Mouse (Mus musculus): ENCODE data around the gene Baiap3. TPM values are rescaled to one million over a fixed set of nuclear protein-coding genes. Genes with fewer than 3 reads are reported as not detected.

The Baiap3 gene
- total RNA-seq (2021) = 10 to 100 TPM; 13.7 to 14.6 TPM
- long read RNA-seq, partial matches to known transcripts = 3 of 4 reads
- long read RNA-seq, other reads (novel, unspliced or antisense) = 1 of 4 reads

GRCm38 (mm10) chr17:25256140-25256754, at the start of gene Baiap3:
Gene Baiap3, minus strand, starts transcription at chr17:25256364.
- DNase-seq (ENCODE audit: low spot score in 2 of 2) = no peak

GRCm38 (mm10) chr17:25298094-25298493, 41.9 kb upstream of the Baiap3 start, which contains the start of gene Prss34:
Gene Prss34, plus strand, starts transcription at chr17:25298394.
- DNase-seq (ENCODE audit: low spot score in 2 of 2) = no peak

GRCm38 (mm10) chr17:25294111-25294510, 37.9 kb upstream of the Baiap3 start:
- no peak for DNase-seq (ENCODE audit: low spot score in 2 of 2)

- no peak for DNase-seq (ENCODE audit: low spot score in 2 of 2)
Observed at GRCm38 (mm10) chr17:25293495-25293894, 37.3 kb upstream of the Baiap3 start.

GRCm38 (mm10) chr17:25290411-25290810, 34.2 kb upstream of the Baiap3 start:
- DNase-seq (ENCODE audit: low spot score in 2 of 2) = no peak

- peak; percentile 51 to 67 for DNase-seq (ENCODE audit: low spot score in 2 of 2)
Observed at GRCm38 (mm10) chr17:25288842-25289241, 32.7 kb upstream of the Baiap3 start.

- DNase-seq (ENCODE audit: low spot score in 2 of 2) = peak; percentile 51 to 64
Observed at GRCm38 (mm10) chr17:25285033-25285432, 28.9 kb upstream of the Baiap3 start.

- no peak for DNase-seq (ENCODE audit: low spot score in 2 of 2)
Observed at GRCm38 (mm10) chr17:25282133-25282532, 26.0 kb upstream of the Baiap3 start.

GRCm38 (mm10) chr17:25275833-25276232, 19.7 kb upstream of the Baiap3 start:
- no peak for DNase-seq (ENCODE audit: low spot score in 2 of 2)

- DNase-seq (ENCODE audit: low spot score in 2 of 2) = peak in 1 of 2 experiments; percentile 17
Observed at GRCm38 (mm10) chr17:25274571-25275346, 18.6 kb upstream of the Baiap3 start, which contains the start of gene Ube2i. Gene Ube2i, minus strand, starts transcription at chr17:25274622.

- peak; percentile 98 to 99 for DNase-seq (ENCODE audit: low spot score in 2 of 2)
Observed at GRCm38 (mm10) chr17:25273706-25274501, 17.7 kb upstream of the Baiap3 start.

GRCm38 (mm10) chr17:25272951-25273705, 17.0 kb upstream of the Baiap3 start:
- DNase-seq (ENCODE audit: low spot score in 2 of 2) = peak; percentile 64 to 95

- DNase-seq (ENCODE audit: low spot score in 2 of 2) = no peak
Observed at GRCm38 (mm10) chr17:25272326-25272725, 16.2 kb upstream of the Baiap3 start.

GRCm38 (mm10) chr17:25270795-25271335, 14.7 kb upstream of the Baiap3 start:
- DNase-seq (ENCODE audit: low spot score in 2 of 2) = no peak

- peak; percentile 44 to 60 for DNase-seq (ENCODE audit: low spot score in 2 of 2)
Observed at GRCm38 (mm10) chr17:25264453-25264852, 8.3 kb upstream of the Baiap3 start.

- no peak for DNase-seq (ENCODE audit: low spot score in 2 of 2)
Observed at GRCm38 (mm10) chr17:25257804-25258261, 1.7 kb upstream of the Baiap3 start.

GRCm38 (mm10) chr17:25255110-25255509, 1.1 kb downstream of the Baiap3 start:
- no peak for DNase-seq (ENCODE audit: low spot score in 2 of 2)

- DNase-seq (ENCODE audit: low spot score in 2 of 2) = peak; percentile 52 to 58
Observed at GRCm38 (mm10) chr17:25253760-25254159, 2.4 kb downstream of the Baiap3 start.

- DNase-seq (ENCODE audit: low spot score in 2 of 2) = no peak
Observed at GRCm38 (mm10) chr17:25252643-25253042, 3.5 kb downstream of the Baiap3 start.

- no peak for DNase-seq (ENCODE audit: low spot score in 2 of 2)
Observed at GRCm38 (mm10) chr17:25250181-25250835, 5.9 kb downstream of the Baiap3 start.

Measured in layer of hippocampus, postnatal 10 days (tissue).